Mouse (Mus musculus): Measurements from ENCODE around the gene Dupd1.

Gene Dupd1

GRCm38 (mm10) chr14:21741314-21741713 lies 26.9 kb upstream of the Dupd1 start:
- TF ChIP-seq GATA4 (IDR thresholded peaks at IDR 0.05; ENCODE audit: insufficient replicate concordance, low read length), result no peak

DNA sequence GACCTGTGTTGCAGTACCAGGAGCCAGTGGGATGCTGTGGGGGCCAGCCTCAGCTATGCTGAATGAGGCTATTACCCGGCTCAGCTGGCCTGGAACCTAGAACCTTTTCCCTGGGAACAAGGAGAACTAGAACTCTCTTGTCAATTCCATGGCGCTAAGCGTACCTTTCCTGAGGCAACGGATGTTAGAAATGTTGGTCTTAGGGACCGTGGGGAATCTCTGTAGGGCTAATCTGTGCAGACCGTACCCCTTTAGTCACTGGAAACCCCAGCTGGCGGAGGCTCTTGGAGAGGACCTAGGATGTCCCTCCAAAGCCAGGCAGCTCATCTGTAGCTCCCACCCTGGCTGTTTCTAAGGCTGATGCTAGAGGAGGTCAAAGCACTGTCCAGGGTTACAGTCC lies 26.0 kb upstream of the Dupd1 start:
- TF ChIP-seq GATA4 (IDR thresholded peaks at IDR 0.05; ENCODE audit: insufficient replicate concordance, low read length), result no peak

- TF ChIP-seq GATA4 (IDR thresholded peaks at IDR 0.05; ENCODE audit: insufficient replicate concordance, low read length), result no peak
Observed at GRCm38 (mm10) chr14:21733131-21733905, 18.9 kb upstream of the Dupd1 start.

DNA sequence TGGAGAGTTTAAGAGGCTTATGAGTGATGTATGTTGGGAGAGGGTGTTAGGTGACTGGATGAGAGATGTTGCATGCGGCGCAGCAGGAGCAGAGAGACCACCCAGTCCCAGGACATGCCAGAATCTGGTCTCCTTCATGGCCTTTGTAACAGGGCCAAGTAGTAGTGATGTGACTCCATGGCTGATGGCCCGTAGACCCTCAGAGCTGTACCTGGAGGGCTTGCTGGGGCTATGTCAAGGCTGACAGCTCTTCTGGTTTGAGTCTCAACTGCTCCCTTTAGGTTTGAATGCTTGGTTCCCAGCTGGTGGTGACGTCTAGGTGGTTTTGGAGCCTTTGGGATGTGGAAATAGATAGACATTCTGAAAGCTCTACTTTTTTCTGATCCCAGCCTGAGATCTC lies 15.6 kb upstream of the Dupd1 start:
- no peak for TF ChIP-seq GATA4 (IDR thresholded peaks at IDR 0.05; ENCODE audit: insufficient replicate concordance, low read length)

- no peak for TF ChIP-seq GATA4 (IDR thresholded peaks at IDR 0.05; ENCODE audit: insufficient replicate concordance, low read length)
Observed at GRCm38 (mm10) chr14:21729031-21729732, 14.8 kb upstream of the Dupd1 start.

DNA sequence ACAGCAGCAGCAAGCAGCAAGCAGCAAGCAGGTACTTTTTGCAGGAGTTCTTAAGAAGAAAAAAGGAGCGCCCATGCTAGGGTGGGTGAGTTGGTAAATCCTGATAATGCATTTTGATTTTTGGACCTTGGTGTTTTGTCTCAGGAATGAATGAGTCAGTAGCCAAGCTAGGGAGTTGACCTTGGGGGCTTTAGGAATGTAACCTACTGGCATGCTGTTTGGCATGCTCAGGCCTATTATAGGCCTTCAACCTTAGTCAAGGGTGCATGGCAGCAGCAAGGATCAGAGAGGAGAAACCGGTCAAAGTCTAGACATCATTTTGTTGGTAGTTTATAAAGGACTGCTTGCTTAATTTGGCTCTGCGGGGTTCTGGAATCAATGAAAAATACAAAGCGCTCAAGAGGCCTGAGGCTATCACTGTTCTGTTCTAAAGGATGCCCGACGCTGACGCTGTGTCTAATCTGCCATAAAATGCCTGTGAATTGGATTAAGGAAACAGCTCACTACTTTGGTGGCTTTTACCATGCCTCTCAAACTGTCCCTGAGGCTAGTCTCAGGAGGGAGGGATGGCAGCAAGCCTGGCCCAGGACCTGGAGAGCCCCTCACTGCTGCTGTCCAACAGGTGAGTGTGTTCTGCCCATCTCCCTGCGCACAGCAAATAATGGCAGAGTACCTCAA lies 7.8 kb upstream of the Dupd1 start:
- TF ChIP-seq GATA4 (IDR thresholded peaks at IDR 0.05; ENCODE audit: insufficient replicate concordance, low read length), result no peak

GRCm38 (mm10) chr14:21720430-21721205 lies 6.2 kb upstream of the Dupd1 start:
- no peak for TF ChIP-seq GATA4 (IDR thresholded peaks at IDR 0.05; ENCODE audit: insufficient replicate concordance, low read length)

GRCm38 (mm10) chr14:21719646-21720383 lies 5.4 kb upstream of the Dupd1 start:
- TF ChIP-seq GATA4 (IDR thresholded peaks at IDR 0.05; ENCODE audit: insufficient replicate concordance, low read length), result no peak

DNA sequence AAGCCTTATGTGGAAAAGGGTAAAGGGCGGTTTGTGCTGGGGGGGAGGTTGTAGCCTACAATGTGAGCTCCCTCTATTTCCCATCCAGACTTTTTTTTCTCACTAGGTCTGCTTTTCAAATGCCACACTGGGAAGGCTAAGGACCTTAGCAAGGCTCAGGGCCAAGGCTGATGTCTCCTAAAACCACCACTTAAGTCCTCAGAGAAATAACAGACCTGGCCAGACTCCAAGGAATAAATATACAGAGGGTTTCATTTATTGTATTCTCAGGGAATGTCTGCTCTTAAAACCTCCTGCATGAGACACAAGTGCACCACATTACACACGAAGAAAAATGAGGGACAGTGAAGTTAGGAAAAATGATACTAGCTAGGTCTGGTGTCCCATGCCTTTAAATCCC lies 3.1 kb downstream of the Dupd1 start:
- TF ChIP-seq GATA4 (IDR thresholded peaks at IDR 0.05; ENCODE audit: insufficient replicate concordance, low read length), result no peak

- no peak for TF ChIP-seq GATA4 (IDR thresholded peaks at IDR 0.05; ENCODE audit: insufficient replicate concordance, low read length)
Observed at GRCm38 (mm10) chr14:21709545-21709944, 4.8 kb downstream of the Dupd1 start.

- no peak for TF ChIP-seq GATA4 (IDR thresholded peaks at IDR 0.05; ENCODE audit: insufficient replicate concordance, low read length)
Observed at GRCm38 (mm10) chr14:21706759-21707571, 7.4 kb downstream of the Dupd1 start.

DNA sequence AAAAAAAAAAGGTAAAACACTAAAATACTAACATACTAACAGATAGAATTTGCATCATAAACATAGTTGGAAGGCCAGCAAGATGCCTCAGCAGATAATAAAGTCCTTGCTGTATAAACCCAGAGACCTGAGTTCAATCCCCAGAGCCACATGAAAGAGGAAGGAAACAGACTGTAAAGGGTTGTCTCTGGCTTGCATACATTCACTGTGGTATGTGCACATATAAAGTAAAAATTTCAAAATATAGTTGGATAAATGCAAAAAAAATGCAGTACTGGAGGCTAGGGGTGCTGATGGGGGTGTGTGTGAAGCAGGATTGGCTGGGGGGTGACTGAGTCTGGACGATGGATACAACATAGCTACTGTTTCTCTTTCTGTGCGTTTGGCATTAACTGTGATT lies 8.9 kb downstream of the Dupd1 start:
- no peak for TF ChIP-seq GATA4 (IDR thresholded peaks at IDR 0.05; ENCODE audit: insufficient replicate concordance, low read length)

- peak; percentile 75; the same call in 1 of the 2 replicates for TF ChIP-seq GATA4 (IDR thresholded peaks at IDR 0.05; ENCODE audit: insufficient replicate concordance, low read length)
Observed at GRCm38 (mm10) chr14:21703255-21703654, 11.1 kb downstream of the Dupd1 start.

GRCm38 (mm10) chr14:21702691-21703090 lies 11.7 kb downstream of the Dupd1 start:
- TF ChIP-seq GATA4 (IDR thresholded peaks at IDR 0.05; ENCODE audit: insufficient replicate concordance, low read length), result no peak
